Mouse (Mus musculus): ENCODE data around the gene 2410131K14Rik. TPM values are rescaled to one million over a fixed set of nuclear protein-coding genes. Genes with fewer than 3 reads are reported as not detected.

2410131K14Rik gene
- polyA plus RNA-seq, 1 experiment: not detected

DNA sequence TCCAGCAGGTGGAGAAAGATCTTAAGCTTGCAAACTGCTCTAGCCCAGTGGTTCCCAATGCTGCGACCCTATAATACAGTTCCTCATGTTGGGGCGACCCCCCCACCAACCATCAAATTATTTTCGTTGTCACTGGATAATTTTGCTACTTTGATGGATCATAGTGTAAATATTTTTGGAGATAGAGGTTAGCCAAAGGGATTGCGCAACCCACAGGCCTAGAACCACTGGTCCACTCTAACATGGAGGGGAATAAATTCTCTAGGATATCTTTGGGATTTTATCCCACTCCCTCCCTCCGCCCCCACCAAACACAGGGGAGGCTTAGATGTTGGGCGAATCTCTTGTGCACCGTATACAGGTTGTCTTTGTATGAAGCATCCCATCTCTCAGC, 49.8 kb downstream of the 2410131K14Rik start:
- Histone ChIP-seq H3K27me3 (ENCODE audit: control insufficient read depth) (no peaks in the 10 kb centered on the region), H3K4me1 (ENCODE audit: control insufficient read depth) (no peaks in the 10 kb centered on the region), H3K9me3 (ENCODE audit: control insufficient read depth, low read length) (no peaks in the 10 kb centered on the region), H3K4me3 (replicated peaks) (no peak overlapping the region), H3K36me3 (ENCODE audit: control insufficient read depth) (no peaks in the 10 kb centered on the region)
- TF ChIP-seq TAL1 (IDR thresholded peaks at IDR 0.05; ENCODE audit: low read length) (no peak), GATA1 (IDR thresholded peaks at IDR 0.05; ENCODE audit: low read length) (no peak)

DNA sequence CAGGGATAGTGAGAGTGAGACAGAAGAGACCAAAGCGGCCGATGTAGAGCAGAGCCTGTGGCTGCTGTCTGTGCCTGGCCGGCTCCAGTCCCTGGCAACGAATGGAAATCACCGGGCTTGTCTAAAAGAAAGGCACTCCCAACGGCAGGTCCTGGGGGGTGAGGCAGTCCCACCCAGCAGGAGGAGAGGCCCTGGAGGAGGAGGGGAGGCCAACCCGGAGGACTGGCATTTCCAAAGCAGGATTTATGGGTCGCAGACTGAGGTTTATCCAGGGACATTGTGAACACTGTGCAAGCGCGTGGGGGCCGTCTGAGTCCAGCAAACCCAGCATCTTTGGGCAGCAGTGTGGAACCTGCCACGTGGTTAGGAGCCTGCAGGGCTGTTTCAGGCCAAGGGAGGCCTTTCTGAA, 52.3 kb downstream of the 2410131K14Rik start:
- Histone ChIP-seq H3K9me3 (ENCODE audit: control insufficient read depth, low read length) (no peaks in the 10 kb centered on the region), H3K27me3 (ENCODE audit: control insufficient read depth) (no peaks in the 10 kb centered on the region), H3K4me3 (replicated peaks) (no peak overlapping the region), H3K4me1 (ENCODE audit: control insufficient read depth) (no peaks in the 10 kb centered on the region), H3K36me3 (ENCODE audit: control insufficient read depth) (no peaks in the 10 kb centered on the region)
- TF ChIP-seq TAL1 (IDR thresholded peaks at IDR 0.05; ENCODE audit: low read length): no peak
- no peak for TF ChIP-seq GATA1 (IDR thresholded peaks at IDR 0.05; ENCODE audit: low read length)

DNA sequence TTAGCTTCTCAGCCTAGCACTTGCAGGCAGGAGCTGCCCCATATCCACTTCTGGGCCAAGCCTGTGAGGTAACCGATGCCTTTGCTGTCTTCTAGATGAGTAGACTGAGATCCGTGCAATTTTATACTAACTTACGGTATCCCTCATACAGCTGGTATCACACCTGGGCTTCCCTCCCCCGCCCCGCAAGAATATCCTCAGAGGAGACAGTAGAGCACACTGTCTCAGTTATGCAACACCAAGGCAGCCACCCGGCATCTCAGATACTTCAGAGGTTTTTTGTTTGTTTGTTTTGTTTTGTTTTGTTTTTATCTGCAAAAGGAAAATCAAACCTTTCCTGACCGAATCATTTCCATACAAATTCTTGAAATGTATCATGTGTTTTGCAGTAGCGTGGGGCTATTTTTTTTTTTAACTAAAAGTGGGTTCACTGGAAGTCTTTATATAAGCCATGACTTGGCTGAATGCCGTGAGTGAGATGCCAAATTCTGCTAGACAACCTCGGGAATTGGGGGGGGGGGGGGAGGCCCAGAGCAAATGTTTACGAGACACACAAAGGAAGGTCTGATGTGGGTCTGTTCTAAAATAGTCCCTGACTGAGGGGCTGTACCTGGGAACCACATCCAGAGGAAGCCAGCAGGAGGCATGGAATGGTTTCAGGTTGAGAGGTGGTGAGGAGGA, 54.8 kb downstream of the 2410131K14Rik start:
- H3K36me3 ChIP-seq (ENCODE audit: control insufficient read depth): no peaks in the 10 kb centered on the region
- H3K4me3 ChIP-seq (replicated peaks): no peak overlapping the region
- H3K4me1 ChIP-seq (ENCODE audit: control insufficient read depth): no peaks in the 10 kb centered on the region; the same call in 1 of the 2 replicates
- H3K9me3 ChIP-seq (ENCODE audit: control insufficient read depth, low read length): no peaks in the 10 kb centered on the region
- TF ChIP-seq TAL1 (IDR thresholded peaks at IDR 0.05; ENCODE audit: low read length): no peak
- TF ChIP-seq GATA1 (IDR thresholded peaks at IDR 0.05; ENCODE audit: low read length): no peak
- no peaks in the 10 kb centered on the region for H3K27me3 ChIP-seq (ENCODE audit: control insufficient read depth)

DNA sequence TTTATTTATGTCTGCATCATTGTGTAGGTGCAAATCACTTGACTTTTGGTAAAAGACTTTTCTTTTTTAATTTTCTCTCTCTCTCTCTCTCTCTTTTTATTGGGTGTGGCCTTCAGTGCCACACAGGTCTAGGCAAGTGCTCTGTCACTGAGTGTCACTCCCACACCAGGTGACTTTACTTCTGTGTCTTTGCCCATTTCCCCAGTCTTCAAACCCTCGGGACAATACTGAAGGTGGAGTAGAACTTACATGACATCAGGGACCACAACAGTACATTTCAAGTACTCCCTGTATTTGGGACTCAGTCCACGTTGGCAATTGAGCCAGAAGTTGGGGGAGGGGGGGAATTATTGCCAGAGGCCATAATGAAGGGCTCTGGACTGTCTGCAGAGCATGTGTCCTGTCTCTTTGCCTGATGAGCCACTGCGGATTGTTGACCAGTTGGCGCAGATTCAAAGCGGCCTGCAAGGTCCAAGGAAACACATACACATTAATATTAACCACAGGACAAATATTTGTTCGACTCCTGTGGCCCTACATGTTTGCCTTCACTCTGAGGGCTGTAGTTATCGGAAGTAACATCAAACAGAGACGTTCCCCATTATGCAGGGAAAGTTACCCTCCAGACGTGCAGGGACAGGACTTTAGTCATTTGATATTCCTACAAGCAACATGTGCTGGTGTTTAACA, 57.6 kb downstream of the 2410131K14Rik start:
- TF ChIP-seq GATA1 (IDR thresholded peaks at IDR 0.05; ENCODE audit: low read length): no peak
- no peak for TF ChIP-seq TAL1 (IDR thresholded peaks at IDR 0.05; ENCODE audit: low read length)
- Histone ChIP-seq H3K9me3 (ENCODE audit: control insufficient read depth, low read length) (no peaks in the 10 kb centered on the region), H3K27me3 (ENCODE audit: control insufficient read depth) (no peaks in the 10 kb centered on the region), H3K4me3 (replicated peaks) (no peak overlapping the region), H3K4me1 (ENCODE audit: control insufficient read depth) (no peaks in the 10 kb centered on the region; the same call in 1 of the 2 replicates), H3K36me3 (ENCODE audit: control insufficient read depth) (no peaks in the 10 kb centered on the region)

DNA sequence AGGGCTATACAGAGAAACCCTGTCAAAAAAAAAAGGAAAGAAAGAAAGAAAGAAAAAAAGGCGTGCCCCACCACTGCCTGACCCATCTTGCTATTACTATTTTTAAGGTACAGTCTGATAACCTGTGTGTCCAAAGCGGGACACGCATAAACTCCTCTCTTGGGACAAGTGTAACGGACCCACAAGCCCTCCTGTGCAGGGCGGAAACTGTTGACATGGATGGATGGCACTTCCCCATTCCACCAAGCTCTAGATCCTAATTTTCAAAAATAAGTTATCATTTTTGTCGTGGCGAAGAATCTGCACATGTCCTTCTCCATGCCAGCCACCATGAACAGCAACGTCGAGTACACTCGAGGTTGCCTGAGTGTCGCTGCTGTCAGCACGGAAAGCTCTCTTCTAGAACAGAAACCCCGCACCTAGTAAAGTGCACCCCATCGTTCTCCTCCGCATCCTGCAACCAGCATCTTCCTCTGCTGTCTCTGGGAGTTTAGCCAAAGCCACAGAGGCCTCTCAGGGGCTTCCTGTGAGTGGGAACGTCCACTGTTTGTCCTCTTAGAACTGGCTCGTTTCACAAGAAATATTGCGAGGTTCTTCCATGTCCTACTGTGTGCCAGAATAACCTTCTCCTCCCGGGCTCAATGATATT, 60.1 kb downstream of the 2410131K14Rik start:
- no peaks in the 10 kb centered on the region; the same call in 1 of the 2 replicates for H3K4me1 ChIP-seq (ENCODE audit: control insufficient read depth)
- H3K9me3 ChIP-seq (ENCODE audit: control insufficient read depth, low read length): no peaks in the 10 kb centered on the region
- TF ChIP-seq GATA1 (IDR thresholded peaks at IDR 0.05; ENCODE audit: low read length) (no peak), TAL1 (IDR thresholded peaks at IDR 0.05; ENCODE audit: low read length) (no peak)
- H3K4me3 ChIP-seq (replicated peaks): no peak overlapping the region
- H3K36me3 ChIP-seq (ENCODE audit: control insufficient read depth): no peaks in the 10 kb centered on the region
- H3K27me3 ChIP-seq (ENCODE audit: control insufficient read depth): no peaks in the 10 kb centered on the region

DNA sequence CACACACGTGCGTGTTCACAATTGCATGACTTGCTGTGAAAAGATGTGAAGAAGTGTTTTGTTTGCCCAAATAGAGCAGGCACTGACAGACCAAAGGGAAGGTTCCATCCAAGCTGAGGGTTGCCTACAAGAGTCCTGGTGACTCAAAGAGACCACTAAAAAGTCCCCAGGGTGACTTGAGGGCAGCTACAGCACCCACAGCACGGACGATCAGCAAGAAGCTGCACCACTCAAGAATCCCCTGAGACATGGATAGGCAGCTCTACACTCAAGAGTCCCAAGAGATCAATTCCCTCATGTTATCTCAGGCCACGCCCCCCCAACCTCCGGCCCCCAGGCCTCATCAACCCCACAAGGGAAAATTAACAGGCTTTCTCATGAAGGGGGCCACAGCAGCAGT, 65.4 kb downstream of the 2410131K14Rik start:
- Histone ChIP-seq H3K4me1 (ENCODE audit: control insufficient read depth) (no peaks in the 10 kb centered on the region), H3K9me3 (ENCODE audit: control insufficient read depth, low read length) (no peaks in the 10 kb centered on the region), H3K4me3 (replicated peaks) (no peak overlapping the region), H3K27me3 (ENCODE audit: control insufficient read depth) (no peaks in the 10 kb centered on the region), H3K36me3 (ENCODE audit: control insufficient read depth) (no peaks in the 10 kb centered on the region)
- TF ChIP-seq TAL1 (IDR thresholded peaks at IDR 0.05; ENCODE audit: low read length) (no peak), GATA1 (IDR thresholded peaks at IDR 0.05; ENCODE audit: low read length) (no peak)

DNA sequence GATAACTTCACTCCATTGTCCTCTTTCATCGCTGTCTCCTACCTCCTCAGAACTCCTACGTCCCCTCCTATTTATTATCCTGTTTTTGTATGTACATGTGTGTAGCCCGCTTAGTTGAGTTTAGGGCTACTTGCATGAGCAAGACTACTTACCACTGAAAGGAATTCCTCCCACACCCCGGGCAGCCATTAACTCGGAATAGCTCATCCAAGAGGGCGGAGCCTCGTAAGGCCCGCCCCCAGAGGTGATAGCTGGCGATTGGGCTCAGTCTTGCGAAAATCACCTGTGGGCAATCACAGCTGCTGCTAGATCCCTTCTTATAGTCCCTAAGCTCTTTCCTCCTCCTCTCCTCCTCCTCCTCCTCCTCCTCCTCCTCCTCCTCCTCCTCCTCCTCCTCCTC, 66.2 kb downstream of the 2410131K14Rik start:
- H3K9me3 ChIP-seq (ENCODE audit: control insufficient read depth, low read length): no peaks in the 10 kb centered on the region
- no peaks in the 10 kb centered on the region for H3K36me3 ChIP-seq (ENCODE audit: control insufficient read depth)

DNA sequence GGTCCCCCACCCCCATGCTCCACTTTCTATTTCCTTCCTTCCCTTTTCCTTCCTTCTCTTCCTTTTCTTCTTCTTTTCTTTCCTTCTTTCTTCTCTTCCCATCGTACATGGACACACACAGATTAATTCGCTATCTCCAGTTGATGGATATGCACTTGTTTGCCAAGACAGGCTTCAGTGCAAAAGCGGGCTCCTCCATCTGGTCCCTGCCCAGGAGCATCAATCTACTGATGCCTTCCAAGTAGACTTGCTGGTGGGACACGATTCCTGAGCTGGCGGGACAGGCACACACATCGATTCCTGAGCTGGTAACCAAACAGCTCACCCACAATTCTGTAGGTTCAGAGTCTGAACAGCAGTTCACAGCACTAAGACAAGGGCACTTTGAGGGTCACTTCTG, 68.7 kb downstream of the 2410131K14Rik start:
- H3K9me3 ChIP-seq (ENCODE audit: control insufficient read depth, low read length): no peaks in the 10 kb centered on the region
- H3K4me1 ChIP-seq (ENCODE audit: control insufficient read depth): no peaks in the 10 kb centered on the region
- peaks cover 6% of the 10 kb centered on the region for H3K27me3 ChIP-seq (ENCODE audit: control insufficient read depth)
- H3K36me3 ChIP-seq (ENCODE audit: control insufficient read depth): no peaks in the 10 kb centered on the region
- no peak for TF ChIP-seq GATA1 (IDR thresholded peaks at IDR 0.05; ENCODE audit: low read length)
- no peak for TF ChIP-seq TAL1 (IDR thresholded peaks at IDR 0.05; ENCODE audit: low read length)
- H3K4me3 ChIP-seq (replicated peaks): no peak overlapping the region

More for the DNA sequence above, 66.2 kb downstream of the 2410131K14Rik start:
- Histone ChIP-seq H3K4me1 (ENCODE audit: control insufficient read depth) (no peaks in the 10 kb centered on the region), H3K27me3 (ENCODE audit: control insufficient read depth) (no peaks in the 10 kb centered on the region), H3K4me3 (replicated peaks) (no peak overlapping the region)
- TF ChIP-seq GATA1 (IDR thresholded peaks at IDR 0.05; ENCODE audit: low read length): no peak
- TF ChIP-seq TAL1 (IDR thresholded peaks at IDR 0.05; ENCODE audit: low read length): no peak

Other genes with a start within 250 kb of the 2410131K14Rik start
- gene Tesc, start 217.5 kb upstream of the 2410131K14Rik start, polyA plus RNA-seq (2012): 0.04 and 0.13 TPM in 2 replicates
- gene Fbxw8, start 89.8 kb upstream of the 2410131K14Rik start, polyA plus RNA-seq (2012): 1.4 and 1.6 TPM in 2 replicates
- not detected in 2 replicates for gene Hrk, start 80.6 kb upstream of the 2410131K14Rik start, polyA plus RNA-seq (2012)
- gene Rnft2, start 111 bp upstream of the 2410131K14Rik start, polyA plus RNA-seq (2012): not detected in 2 replicates